Mouse (Mus musculus): ENCODE data around the gene Hnrnpul2.
"Not testable (repeated sequence)": the region's sequence is repeated elsewhere in the genome, so short reads cannot be mapped to it uniquely, and the experiment has no call there.

Hnrnpul2 gene

GRCm38 (mm10) chr19:8818801-8819595 is 812 bp upstream of the Hnrnpul2 start, which contains the start of gene Ttc9c:
Ttc9c (minus strand) TSS chr19:8819333.
- DNase-seq: peak; percentile 98

- DNase-seq: peak; percentile 81
Measured at GRCm38 (mm10) chr19:8820424-8820956, 680 bp downstream of the Hnrnpul2 start.

GRCm38 (mm10) chr19:8821146-8821545 is 1.3 kb downstream of the Hnrnpul2 start:
- no peak for DNase-seq

- peak; percentile 65 for DNase-seq
Measured at GRCm38 (mm10) chr19:8822696-8823095, 2.9 kb downstream of the Hnrnpul2 start.

- no peak for DNase-seq
Measured at GRCm38 (mm10) chr19:8829660-8830059, 9.8 kb downstream of the Hnrnpul2 start, which contains the start of gene AC129217.1. AC129217.1 (plus strand) TSS chr19:8829773.

GRCm38 (mm10) chr19:8830664-8831063 is 10.9 kb downstream of the Hnrnpul2 start:
- no peak for DNase-seq

- no peak for DNase-seq
Measured at GRCm38 (mm10) chr19:8831262-8831661, 11.5 kb downstream of the Hnrnpul2 start.

- no peak for DNase-seq
Measured at GRCm38 (mm10) chr19:8832971-8833370, 13.2 kb downstream of the Hnrnpul2 start.

- DNase-seq: not testable (repeated sequence)
Measured at GRCm38 (mm10) chr19:8836327-8836726, 16.5 kb downstream of the Hnrnpul2 start.

GRCm38 (mm10) chr19:8837251-8837791 is 17.5 kb downstream of the Hnrnpul2 start, which contains the start of gene Bscl2:
Bscl2 (plus strand) TSS chr19:8837467.
- DNase-seq: peak; percentile 86

GRCm38 (mm10) chr19:8838041-8838730 is 18.4 kb downstream of the Hnrnpul2 start:
- peak; percentile 76 for DNase-seq

- peak; percentile 95 for DNase-seq
Measured at GRCm38 (mm10) chr19:8839103-8839907, 19.5 kb downstream of the Hnrnpul2 start, which contains the start of gene Gng3. Gng3 (minus strand) TSS chr19:8839194.

- DNase-seq: peak; percentile 88
Measured at GRCm38 (mm10) chr19:8839908-8840791, 20.3 kb downstream of the Hnrnpul2 start.

- peak; percentile 66 for DNase-seq
Measured at GRCm38 (mm10) chr19:8841012-8841411, 21.2 kb downstream of the Hnrnpul2 start.

GRCm38 (mm10) chr19:8842961-8843360 is 23.2 kb downstream of the Hnrnpul2 start:
- DNase-seq: no peak

GRCm38 (mm10) chr19:8844371-8845129 is 24.7 kb downstream of the Hnrnpul2 start:
- DNase-seq: peak; percentile 54

- no peak for DNase-seq
Measured at GRCm38 (mm10) chr19:8848356-8848755, 28.5 kb downstream of the Hnrnpul2 start.

GRCm38 (mm10) chr19:8850402-8850901 is 30.6 kb downstream of the Hnrnpul2 start, which contains the start of gene Lrrn4cl:
Lrrn4cl (plus strand) TSS chr19:8850768.
- DNase-seq: no peak

GRCm38 (mm10) chr19:8851639-8852038 is 31.8 kb downstream of the Hnrnpul2 start:
- DNase-seq: no peak
